Mouse (Mus musculus) thymus, postnatal 10 days (tissue): ENCODE results near the gene Scamp5.

Experiments used
- DNase-seq, 2 experiments: peaks; one replicate each; pipeline ENCODE4 v3.0.0; 2021; ENCODE audit warnings: low spot score in 2 of 2

Scamp5 gene

GRCm38 (mm10) chr9:57467896-57468549 is at the start of gene Scamp5:
Gene Scamp5, minus strand, starts transcription at chr9:57468060.
- DNase-seq, result peak; percentile 82 to 93

GRCm38 (mm10) chr9:57517113-57517512 is 49.3 kb upstream of the Scamp5 start:
- DNase-seq, result peak; percentile 43 to 75

- DNase-seq, result no peak
These were observed 42.7 kb upstream of the Scamp5 start for GRCm38 (mm10) chr9:57510577-57510976.

- DNase-seq, result no peak
These were observed 37.8 kb upstream of the Scamp5 start for GRCm38 (mm10) chr9:57505700-57506099.

- DNase-seq, result no peak
These were observed 37.0 kb upstream of the Scamp5 start for GRCm38 (mm10) chr9:57504891-57505290.

- peak in 1 of 2 experiments; percentile 62 for DNase-seq
These were observed 36.5 kb upstream of the Scamp5 start for GRCm38 (mm10) chr9:57504381-57504700.

- no peak for DNase-seq
These were observed 35.9 kb upstream of the Scamp5 start, which contains the start of gene Rpp25 for GRCm38 (mm10) chr9:57503622-57504380. Gene Rpp25, plus strand, starts transcription at chr9:57504026.

GRCm38 (mm10) chr9:57502911-57503621 is 35.2 kb upstream of the Scamp5 start:
- DNase-seq, result no peak

GRCm38 (mm10) chr9:57501861-57502260 is 34.0 kb upstream of the Scamp5 start:
- DNase-seq, result no peak

- no peak for DNase-seq
These were observed 33.6 kb upstream of the Scamp5 start for GRCm38 (mm10) chr9:57501452-57501851.

- no peak for DNase-seq
These were observed 30.7 kb upstream of the Scamp5 start for GRCm38 (mm10) chr9:57498536-57498935.

GRCm38 (mm10) chr9:57497236-57497635 is 29.4 kb upstream of the Scamp5 start:
- DNase-seq, result no peak

GRCm38 (mm10) chr9:57494970-57495369 is 27.1 kb upstream of the Scamp5 start:
- DNase-seq, result no peak

GRCm38 (mm10) chr9:57493532-57493931 is 25.7 kb upstream of the Scamp5 start:
- no peak for DNase-seq

- DNase-seq, result no peak
These were observed 19.9 kb upstream of the Scamp5 start for GRCm38 (mm10) chr9:57487807-57488206.

GRCm38 (mm10) chr9:57485774-57486173 is 17.9 kb upstream of the Scamp5 start:
- DNase-seq, result peak; percentile 58 to 84

- no peak for DNase-seq
These were observed 1.1 kb upstream of the Scamp5 start for GRCm38 (mm10) chr9:57468914-57469313.

GRCm38 (mm10) chr9:57467271-57467771 is 539 bp downstream of the Scamp5 start:
- DNase-seq, result no peak

GRCm38 (mm10) chr9:57466101-57466500 is 1.8 kb downstream of the Scamp5 start:
- no peak for DNase-seq

GRCm38 (mm10) chr9:57462866-57463265 is 5.0 kb downstream of the Scamp5 start:
- no peak for DNase-seq

- DNase-seq, result no peak
These were observed 8.2 kb downstream of the Scamp5 start for GRCm38 (mm10) chr9:57459707-57460106.

GRCm38 (mm10) chr9:57453516-57453915 is 14.3 kb downstream of the Scamp5 start:
- no peak for DNase-seq
